Mouse (Mus musculus): Measurements from ENCODE around the gene Gtf3c5.
A peak's percentile ranks its signal among the peaks of the same experiment; 100 is the strongest.

GRCm38 (mm10) chr2:28596998-28597397 is 13.4 kb upstream of the Gtf3c5 start:
- TF ChIP-seq CTCF (IDR thresholded peaks at IDR 0.05; ENCODE audit: low read depth, low read length) (peak; percentile 41), POLR2A (IDR thresholded peaks at IDR 0.05; ENCODE audit: extremely low read depth, insufficient read depth, low read length) (no peak)
